Mouse (Mus musculus): ENCODE results near the gene Anapc4. TPM values are rescaled to one million over a fixed set of nuclear protein-coding genes. Genes with fewer than 3 reads are reported as not detected.

The Anapc4 gene
- polyA plus RNA-seq, 1 experiment from 2014 or later, result 179 TPM

DNA sequence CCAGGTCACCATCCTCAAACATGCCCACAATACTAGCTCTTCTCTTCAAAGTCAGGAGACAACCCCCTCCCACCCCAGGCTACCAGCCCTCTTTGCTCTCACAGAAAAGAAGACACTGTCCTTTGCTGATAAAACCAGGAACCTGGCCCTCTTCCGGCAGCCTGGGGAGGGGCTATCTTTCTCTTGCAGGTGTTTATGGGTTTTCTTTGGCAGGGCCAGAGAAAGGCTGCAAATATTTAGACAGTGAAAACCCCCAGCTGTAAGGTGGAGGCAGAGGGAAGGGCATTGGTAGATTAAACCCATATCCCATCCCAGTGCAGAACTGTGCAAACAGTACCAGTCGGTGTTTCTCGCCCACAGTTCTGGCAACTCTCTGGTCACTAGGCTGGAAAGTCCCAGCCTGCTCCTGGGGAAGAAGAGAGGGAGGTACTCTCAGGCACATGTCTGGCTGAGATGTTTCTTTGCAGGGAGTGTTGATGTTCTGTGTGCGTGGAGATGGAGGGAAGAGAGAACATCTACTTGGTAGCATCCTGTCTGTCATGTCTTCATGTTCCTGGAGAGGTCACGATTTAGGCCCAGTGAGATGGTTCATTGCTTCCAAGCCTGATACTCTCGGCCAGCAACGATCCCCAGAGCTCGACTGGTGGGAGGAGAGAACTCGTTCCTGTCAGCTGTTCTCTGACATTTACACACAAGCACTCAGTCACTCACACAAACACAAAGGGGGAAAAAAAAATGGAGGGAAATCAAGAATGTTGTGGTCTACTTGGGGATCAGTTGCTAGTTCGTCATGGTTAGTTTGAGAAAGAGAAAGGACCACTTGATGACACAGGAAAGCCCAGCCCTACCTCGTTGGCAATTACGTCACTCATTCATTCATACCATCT lies 58.4 kb downstream of the Anapc4 start:
- peak; percentile 68 for ATAC-seq
- in situ Hi-C loops (cut with MboI; ENCODE audit: low pct_unique_long_range_greater_than_20kb), result no loop called here
- ChIA-PET CTCF (interaction anchor here (1.2 to 1.5 kb wide), 2 partner anchors 46 to 117 kb away, joined by 4 read pairs; no protein-coding TSS in a partner anchor), POLR2A (interaction anchor here (0.8 to 1.2 kb wide), 4 partner anchors 11 to 213 kb away, joined by 3 read pairs; no protein-coding TSS in a partner anchor)
- DNase-seq (ENCODE audit: low read depth, low spot score), result peak; percentile 88
- TF ChIP-seq CTCF (IDR thresholded peaks at IDR 0.05), result no peak
- no peaks in the 10 kb centered on the region for H3K27me3 ChIP-seq

- no peak for TF ChIP-seq CTCF (IDR thresholded peaks at IDR 0.05)
- H3K27me3 ChIP-seq, result no peaks in the 10 kb centered on the region
- DNase-seq (ENCODE audit: low read depth, low spot score) (no peak), ATAC-seq (no peak)
- CTCF ChIA-PET, result interaction anchor here (0.8 to 2.2 kb wide), 5 partner anchors 9 to 113 kb away, joined by 3 to 9 read pairs (median 4); no protein-coding TSS in a partner anchor
- POLR2A ChIA-PET, result interaction anchor here (2.6 kb wide), 1 partner anchor 11 kb away, joined by 18 read pairs; no protein-coding TSS in a partner anchor
- in situ Hi-C loops (cut with MboI; ENCODE audit: low pct_unique_long_range_greater_than_20kb), result no loop called here
Measured at GRCm38 (mm10) chr5:52893938-52894337, 60.1 kb downstream of the Anapc4 start.

DNA sequence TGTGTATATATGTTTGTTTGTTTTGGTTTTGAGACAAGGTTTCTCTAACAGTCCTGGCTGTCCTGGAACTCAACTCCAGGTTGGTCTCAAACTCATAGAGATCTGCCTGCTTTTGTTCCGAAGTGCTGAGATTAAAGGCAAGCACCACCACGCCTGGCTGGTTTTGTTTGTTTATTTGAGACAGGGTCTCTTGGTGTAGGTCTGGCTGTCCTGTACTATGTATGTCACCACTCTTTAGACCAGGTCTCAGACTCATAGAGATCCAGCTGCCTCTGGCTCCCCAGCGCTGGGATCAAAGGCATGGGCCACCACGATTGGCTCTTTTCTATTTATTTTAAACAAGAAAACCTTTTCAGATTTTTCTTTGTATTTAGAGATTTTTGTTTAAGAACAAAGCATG lies 70.4 kb downstream of the Anapc4 start:
- ChIA-PET CTCF (interaction anchor here (1.1 to 2.0 kb wide), 3 partner anchors 9 to 24 kb away, joined by 3 to 9 read pairs (median 5); no protein-coding TSS in a partner anchor), POLR2A (interaction anchor here (4.0 kb wide), 1 partner anchor 10 kb away, joined by 18 read pairs; no protein-coding TSS in a partner anchor)
- TF ChIP-seq CTCF (IDR thresholded peaks at IDR 0.05), result no peak
- no peak for ATAC-seq
- no peaks in the 10 kb centered on the region for H3K27me3 ChIP-seq
- in situ Hi-C loops (cut with MboI; ENCODE audit: low pct_unique_long_range_greater_than_20kb), result no loop called here
- DNase-seq (ENCODE audit: low read depth, low spot score), result no peak

DNA sequence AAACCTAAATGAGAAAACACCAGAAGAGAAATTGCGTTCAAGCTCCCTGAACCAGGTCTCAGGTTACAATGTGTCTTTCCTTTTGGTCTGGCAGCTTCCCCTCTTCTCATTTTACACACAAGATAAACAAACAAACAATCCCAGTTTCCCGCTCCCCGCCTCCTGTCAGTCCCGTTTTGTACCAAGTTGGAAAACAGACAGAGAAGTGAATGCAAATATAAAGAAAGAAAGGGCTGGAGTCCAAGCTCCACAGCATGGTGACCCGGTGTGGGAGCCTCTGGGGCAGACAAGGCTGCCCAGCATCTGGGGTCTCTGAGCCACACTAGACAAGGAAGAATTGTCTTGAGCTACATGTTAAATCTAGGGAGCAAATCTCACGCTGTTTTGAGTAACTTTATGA lies 70.9 kb downstream of the Anapc4 start:
- DNase-seq (ENCODE audit: low read depth, low spot score) (no peak), ATAC-seq (no peak)
- POLR2A ChIA-PET, result interaction anchor here (0.9 to 4.0 kb wide), 2 partner anchors 11 to 14 kb away, joined by 3 to 18 read pairs; no protein-coding TSS in a partner anchor
- no peaks in the 10 kb centered on the region for H3K27me3 ChIP-seq
- CTCF ChIA-PET, result interaction anchor here (1.0 to 2.0 kb wide), 4 partner anchors 8 to 23 kb away, joined by 3 to 9 read pairs (median 4); no protein-coding TSS in a partner anchor
- TF ChIP-seq CTCF (IDR thresholded peaks at IDR 0.05), result no peak
- in situ Hi-C loops (cut with MboI; ENCODE audit: low pct_unique_long_range_greater_than_20kb), result no loop called here

GRCm38 (mm10) chr5:52908246-52908645 lies 74.4 kb downstream of the Anapc4 start:
- peak; percentile 97 for ATAC-seq
- TF ChIP-seq CTCF (IDR thresholded peaks at IDR 0.05), result no peak
- DNase-seq (ENCODE audit: low read depth, low spot score), result peak; percentile 73
- ChIA-PET POLR2A (no interaction called here), CTCF (interaction anchor here (0.8 to 1.1 kb wide), 3 partner anchors 15 to 215 kb away, joined by 3 to 4 read pairs (median 3); no protein-coding TSS in a partner anchor)
- no peaks in the 10 kb centered on the region for H3K27me3 ChIP-seq
- in situ Hi-C loops (cut with MboI; ENCODE audit: low pct_unique_long_range_greater_than_20kb), result no loop called here

GRCm38 (mm10) chr5:52910159-52910591 lies 76.4 kb downstream of the Anapc4 start:
- no peaks in the 10 kb centered on the region for H3K27me3 ChIP-seq
- TF ChIP-seq CTCF (IDR thresholded peaks at IDR 0.05), result no peak
- ATAC-seq (no peak), DNase-seq (ENCODE audit: low read depth, low spot score) (no peak)
- in situ Hi-C loops (cut with MboI; ENCODE audit: low pct_unique_long_range_greater_than_20kb), result no loop called here
- ChIA-PET CTCF (interaction anchor here (1.5 kb wide), 1 partner anchor 13 kb away, joined by 6 read pairs; no protein-coding TSS in a partner anchor), POLR2A (interaction anchor here (1.1 kb wide), 1 partner anchor 19 kb away, joined by 3 read pairs; no protein-coding TSS in a partner anchor)

- ChIA-PET CTCF (interaction anchor here (1.5 to 3.6 kb wide), 3 partner anchors 12 to 24 kb away, joined by 5 to 18 read pairs (median 6); no protein-coding TSS in a partner anchor), POLR2A (no interaction called here)
- H3K27me3 ChIP-seq, result no peaks in the 10 kb centered on the region
- ATAC-seq (no peak), DNase-seq (ENCODE audit: low read depth, low spot score) (no peak)
- TF ChIP-seq CTCF (IDR thresholded peaks at IDR 0.05), result no peak
- in situ Hi-C loops (cut with MboI; ENCODE audit: low pct_unique_long_range_greater_than_20kb), result no loop called here
Measured at GRCm38 (mm10) chr5:52911286-52911870, 77.6 kb downstream of the Anapc4 start.

GRCm38 (mm10) chr5:52913711-52914110 lies 79.9 kb downstream of the Anapc4 start:
- no peak for TF ChIP-seq CTCF (IDR thresholded peaks at IDR 0.05)
- ATAC-seq (no peak), DNase-seq (ENCODE audit: low read depth, low spot score) (no peak)
- no peaks in the 10 kb centered on the region for H3K27me3 ChIP-seq
- in situ Hi-C loops (cut with MboI; ENCODE audit: low pct_unique_long_range_greater_than_20kb), result no loop called here
- ChIA-PET POLR2A (no interaction called here), CTCF (interaction anchor here (1.2 to 3.6 kb wide), 3 partner anchors 10 to 70 kb away, joined by 3 to 18 read pairs (median 5); no protein-coding TSS in a partner anchor)

DNA sequence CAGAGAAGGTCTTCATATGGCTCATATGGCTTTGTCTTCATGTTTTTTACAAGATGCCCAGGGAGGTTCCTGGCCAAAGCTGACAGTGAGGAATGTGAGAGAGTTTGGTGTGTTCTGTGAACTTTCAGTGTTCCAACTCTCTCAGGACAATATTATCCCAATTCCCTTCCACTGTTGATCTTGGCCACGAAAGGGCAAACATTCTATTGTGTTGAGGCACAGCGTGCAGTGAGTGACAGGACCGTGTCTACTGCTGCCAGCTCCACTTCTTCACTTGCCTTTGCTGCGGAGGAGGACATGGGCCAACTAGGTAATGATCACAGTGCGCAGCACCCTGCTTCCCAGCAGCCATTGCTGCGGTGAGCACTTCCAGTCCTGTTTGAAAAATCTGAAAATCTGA lies 82.4 kb downstream of the Anapc4 start:
- no peak for ATAC-seq
- in situ Hi-C loops (cut with MboI; ENCODE audit: low pct_unique_long_range_greater_than_20kb), result no loop called here
- CTCF ChIA-PET, result interaction anchor here (0.6 kb wide), 1 partner anchor 11 kb away, joined by 3 read pairs; no protein-coding TSS in a partner anchor
- no peak for DNase-seq (ENCODE audit: low read depth, low spot score)
- no peak for TF ChIP-seq CTCF (IDR thresholded peaks at IDR 0.05)
- no peaks in the 10 kb centered on the region for H3K27me3 ChIP-seq
- POLR2A ChIA-PET, result interaction anchor here (0.5 kb wide), 1 partner anchor 23 kb away, joined by 4 read pairs; no protein-coding TSS in a partner anchor

Other genes with a start within 250 kb of the Anapc4 start
- gene Sepsecs, start 164.3 kb upstream of the Anapc4 start, polyA plus RNA-seq (2021), result 12.8 TPM
- 22.3 TPM for gene Pi4k2b, start 92.4 kb upstream of the Anapc4 start, polyA plus RNA-seq (2021)
- 19.6 TPM for gene Zcchc4, start 58.6 kb upstream of the Anapc4 start, polyA plus RNA-seq (2021)
- 1.9 TPM for gene Slc34a2, start 204.1 kb downstream of the Anapc4 start, polyA plus RNA-seq (2021)

All from Patski (cell line).